ENCODE assay signal across 8 mouse cellular contexts in genomic region chr5:41762141-41762946, GRCm38 (mm10). TPM values are rescaled to one million over a fixed set of nuclear protein-coding genes. Genes with fewer than 3 reads are reported as not detected.
A peak's percentile ranks its signal among the peaks of the same experiment; 100 is the strongest.
DNase-seq lines count a peak whose midpoint lies in the region; ATAC-seq and TF ChIP-seq lines count a peak whose summit lies in the region.

No protein-coding gene starts in this region.

- H3K27me3 ChIP-seq in kidney, embryonic 16.5 days (ENCODE audit: insufficient read depth, low read length) = peaks cover 94% of the 10 kb centered on the region
- peaks cover 77% of the 10 kb centered on the region for H3K27me3 ChIP-seq in embryonic facial prominence, embryonic 12.5 days
- peaks cover 88% of the 10 kb centered on the region for H3K27me3 ChIP-seq in intestine, postnatal 0 days (replicated peaks; ENCODE audit: control insufficient read depth, insufficient read depth, low read length)

- no peak overlapping the region for H3K9ac ChIP-seq in kidney, embryonic 16.5 days (replicated peaks; ENCODE audit: low read length)
- H3K9ac ChIP-seq in embryonic facial prominence, embryonic 12.5 days = peak overlapping the region; percentile 53; the same call in 1 of the 2 replicates
- H3K9ac ChIP-seq in intestine, postnatal 0 days (ENCODE audit: low read depth, low read length) = no peak overlapping the region

- H3K27ac ChIP-seq in kidney, embryonic 16.5 days (ENCODE audit: low read length) = no peak overlapping the region
- H3K27ac ChIP-seq in embryonic facial prominence, embryonic 12.5 days = no peak overlapping the region
- no peak overlapping the region for H3K27ac ChIP-seq in intestine, postnatal 0 days (ENCODE audit: low read depth, low read length)

- peak overlapping the region; percentile 15 for H3K4me3 ChIP-seq in kidney, embryonic 16.5 days (ENCODE audit: low read length)
- peak overlapping the region; percentile 39 for H3K4me3 ChIP-seq in embryonic facial prominence, embryonic 12.5 days
- peak overlapping the region; percentile 47 for H3K4me3 ChIP-seq in intestine, postnatal 0 days (ENCODE audit: low read depth, low read length)

- no peak for DNase-seq in kidney, adult 8-10 months
- no peak for DNase-seq in adrenal gland, adult (ENCODE audit: inconsistent age in 2 of 2, low spot score in 1 of 2)
- DNase-seq in kidney, adult 9 months = no peak

- 6% methylated on average over 27 of the region's 27 CpGs for WGBS in kidney, embryonic 16.5 days
- 2% methylated on average over 27 of the region's 27 CpGs for WGBS in embryonic facial prominence, embryonic 12.5 days
- WGBS in intestine, postnatal 0 days = 12% methylated on average over 27 of the region's 27 CpGs

- ATAC-seq in kidney, embryonic 16.5 days (ENCODE audit: low FRiP score, low TSS enrichment) = no peak
- ATAC-seq in embryonic facial prominence, embryonic 12.5 days (ENCODE audit: insufficient number of reproducible peaks, insufficient read depth, low FRiP score, low TSS enrichment) = no peak
- ATAC-seq in intestine, postnatal 0 days = no peak
- ATAC-seq in neutrophil, adult 5-6 weeks (ENCODE audit: extremely low read depth, insufficient number of reproducible peaks, low FRiP score, poor library complexity, severe bottlenecking) = 0 out of 2 replicates have a peak, but pooled peaks have one; percentile 17
- no peak for ATAC-seq in inflammation-experienced regulatory T-cells, adult 6 months

- H3K36me3 ChIP-seq in kidney, embryonic 16.5 days (ENCODE audit: insufficient read depth, low read length) = no peaks in the 10 kb centered on the region
- H3K36me3 ChIP-seq in embryonic facial prominence, embryonic 12.5 days = no peaks in the 10 kb centered on the region
- H3K36me3 ChIP-seq in intestine, postnatal 0 days (ENCODE audit: control insufficient read depth, insufficient read depth) = no peaks in the 10 kb centered on the region

- H3K4me2 ChIP-seq in kidney, embryonic 16.5 days (replicated peaks; ENCODE audit: low read depth, low read length) = peak overlapping the region; percentile 24; the same call in 1 of the 2 replicates
- peak overlapping the region; percentile 76 for H3K4me2 ChIP-seq in embryonic facial prominence, embryonic 12.5 days (replicated peaks)
- peak overlapping the region; percentile 63 for H3K4me2 ChIP-seq in intestine, postnatal 0 days (replicated peaks; ENCODE audit: low read depth)

- H3K4me1 ChIP-seq in kidney, embryonic 16.5 days (ENCODE audit: insufficient read depth, low read length) = peaks cover 24% of the 10 kb centered on the region
- peaks cover 16% of the 10 kb centered on the region for H3K4me1 ChIP-seq in embryonic facial prominence, embryonic 12.5 days
- H3K4me1 ChIP-seq in intestine, postnatal 0 days (replicated peaks; ENCODE audit: control insufficient read depth, insufficient read depth, low read length) = no peaks in the 10 kb centered on the region

- TF ChIP-seq CTCF in intestine, postnatal 0 days (IDR thresholded peaks at IDR 0.05; ENCODE audit: low read depth) = no peak

- no peaks in the 10 kb centered on the region for H3K9me3 ChIP-seq in kidney, embryonic 16.5 days (ENCODE audit: low read length)
- H3K9me3 ChIP-seq in embryonic facial prominence, embryonic 12.5 days = no peaks in the 10 kb centered on the region
- no peaks in the 10 kb centered on the region for H3K9me3 ChIP-seq in intestine, postnatal 0 days (ENCODE audit: control insufficient read depth)

RNA-seq across cellular contexts. Expression of gene Nkx3-2, which starts 2.0 kb away (rescaled TPM):
- not detected in 2 replicates for polyA plus RNA-seq in kidney, embryonic 16.5 days (2015; fragmentation: Nextera tagmentation; extraction: Ambion mirVana)
- polyA plus RNA-seq in embryonic facial prominence, embryonic 12.5 days (2016; fragmentation: Nextera tagmentation; extraction: Ambion mirVana) = 4.5 and 6.0 TPM in 2 replicates
- 0.89 and 1.4 TPM in 2 replicates for polyA plus RNA-seq in intestine, postnatal 0 days (2015; fragmentation: Nextera tagmentation; extraction: Ambion mirVana)
- not detected in 2 replicates for total RNA-seq in neutrophil, adult 5-6 weeks (2017)
- not detected for polyA plus RNA-seq in inflammation-experienced regulatory T-cells, adult 6 months (2017; shearing (Covaris generic))

RNA-seq across cellular contexts. Expression of gene Rab28, which starts 54.4 kb away (rescaled TPM):
- 53.9 and 55.6 TPM in 2 replicates for polyA plus RNA-seq in kidney, embryonic 16.5 days (2015; fragmentation: Nextera tagmentation; extraction: Ambion mirVana)
- 81.6 and 82.4 TPM in 2 replicates for polyA plus RNA-seq in embryonic facial prominence, embryonic 12.5 days (2016; fragmentation: Nextera tagmentation; extraction: Ambion mirVana)
- polyA plus RNA-seq in intestine, postnatal 0 days (2015; fragmentation: Nextera tagmentation; extraction: Ambion mirVana) = 40.8 and 43.4 TPM in 2 replicates
- total RNA-seq in neutrophil, adult 5-6 weeks (2017) = 27.6 and 37.3 TPM in 2 replicates
- polyA plus RNA-seq in inflammation-experienced regulatory T-cells, adult 6 months (2017; shearing (Covaris generic)) = 10 to 100 TPM; 19.1 to 31.4 (median 20.1) TPM

Comparison
In these comparisons a context has a peak if more than half of its experiments do, and no peak if none do; other contexts are left out.
1. H3K4me2 ChIP-seq: peak in every context shown above with its lines; median percentile 76 in embryonic facial prominence, embryonic 12.5 days; 63 in intestine, postnatal 0 days; 24 in kidney, embryonic 16.5 days.